10 mouse cellular contexts compared by ENCODE assay signal in the genomic region with DNA sequence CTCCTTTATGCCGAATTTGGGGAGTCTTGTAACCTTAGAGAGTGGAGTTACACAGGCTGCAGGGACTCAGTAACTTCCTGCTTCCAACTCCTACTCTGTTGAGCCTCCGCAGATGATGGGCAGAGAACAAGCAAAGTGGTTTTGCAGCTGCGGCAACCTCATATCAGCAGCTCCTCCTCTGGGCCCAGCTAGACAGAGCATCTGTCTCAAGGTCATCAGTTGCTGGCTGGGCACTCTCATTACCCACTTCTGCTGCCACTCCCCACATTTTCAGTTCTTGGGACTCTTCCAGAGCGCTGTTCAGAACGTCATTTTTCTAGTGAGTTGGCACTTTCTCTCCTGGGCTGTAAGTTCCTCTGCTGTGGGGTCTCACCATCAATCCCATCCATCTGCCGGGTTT. TPM values are rescaled to one million over a fixed set of nuclear protein-coding genes. Genes with fewer than 3 reads are reported as not detected.
DNase-seq lines count a peak whose midpoint lies in the region; ATAC-seq and TF ChIP-seq lines count a peak whose summit lies in the region.
"Had no signal": no experiment of that assay in that cellular context is flagged by ENCODE, and none has a peak within 500 bp of the region (broad histone marks: within the 10 kb centered on the region; RNA-seq: fewer than 3 reads in every experiment).

No protein-coding gene starts in this region.

- H3K4me1 ChIP-seq in lung, postnatal 0 days (ENCODE audit: insufficient read depth, low read depth, low read length): peaks cover 10% of the 10 kb centered on the region; the same call in 1 of the 2 replicates
- H3K4me1 ChIP-seq in forebrain, embryonic 14.5 days (ENCODE audit: control insufficient read depth, insufficient read depth, low read length): peaks cover 32% of the 10 kb centered on the region

- no peaks in the 10 kb centered on the region for H3K27me3 ChIP-seq in lung, postnatal 0 days (replicated peaks; ENCODE audit: insufficient read depth, low read length)
- no peaks in the 10 kb centered on the region for H3K27me3 ChIP-seq in forebrain, embryonic 14.5 days (replicated peaks; ENCODE audit: control insufficient read depth, insufficient read depth, low read length)
- no peaks in the 10 kb centered on the region for H3K27me3 ChIP-seq in myocyte (ENCODE audit: control insufficient read depth, insufficient read depth, insufficient read length)
- H3K27me3 ChIP-seq: liver, embryonic 13.5 days; Patski had no signal

- H3K36me3 ChIP-seq in lung, postnatal 0 days (ENCODE audit: insufficient read depth, low read length): no peaks in the 10 kb centered on the region
- H3K36me3 ChIP-seq in forebrain, embryonic 14.5 days (ENCODE audit: control insufficient read depth, insufficient read depth, low read length): no peaks in the 10 kb centered on the region
- no peaks in the 10 kb centered on the region for H3K36me3 ChIP-seq in myocyte (ENCODE audit: control insufficient read depth, insufficient read depth)
- H3K36me3 ChIP-seq: liver, embryonic 13.5 days had no signal

- H3K4me3 ChIP-seq in lung, postnatal 0 days (ENCODE audit: low read depth, low read length): no peak overlapping the region
- H3K4me3 ChIP-seq in forebrain, embryonic 14.5 days (ENCODE audit: low read depth, low read length): no peak overlapping the region
- H3K4me3 ChIP-seq in myocyte: peak overlapping the region; percentile 10
- H3K4me3 ChIP-seq: liver, embryonic 13.5 days had no signal

- 39% methylated on average over 6 of the region's 6 CpGs for WGBS in lung, postnatal 0 days
- 47% methylated on average over 6 of the region's 6 CpGs for WGBS in forebrain, embryonic 14.5 days

- no peak overlapping the region for H3K27ac ChIP-seq in lung, postnatal 0 days (ENCODE audit: low read length)
- H3K27ac ChIP-seq in forebrain, embryonic 14.5 days (ENCODE audit: low read depth, low read length): no peak overlapping the region
- H3K27ac ChIP-seq: liver, embryonic 13.5 days had no signal

- peaks cover 71% of the 10 kb centered on the region for H3K79me2 ChIP-seq in myocyte (ENCODE audit: control insufficient read depth, insufficient read depth)

- no peaks in the 10 kb centered on the region for H3K9me3 ChIP-seq in lung, postnatal 0 days (ENCODE audit: low read length)
- no peaks in the 10 kb centered on the region for H3K9me3 ChIP-seq in forebrain, embryonic 14.5 days (replicated peaks; ENCODE audit: control insufficient read depth, low read length)
- H3K9me3 ChIP-seq: liver, embryonic 13.5 days had no signal

- TF ChIP-seq CTCF in lung, postnatal 0 days (IDR thresholded peaks at IDR 0.05): no peak

- no peak; the same call in 1 of the 2 replicates for ATAC-seq in lung, postnatal 0 days
- ATAC-seq in forebrain, embryonic 14.5 days: no peak

- H3ac ChIP-seq in myocyte (ENCODE audit: control insufficient read depth, insufficient read length): no peak overlapping the region

- no peak overlapping the region for H3K9ac ChIP-seq in lung, postnatal 0 days (replicated peaks; ENCODE audit: low read depth)
- H3K9ac ChIP-seq in forebrain, embryonic 14.5 days (ENCODE audit: low read length): no peak overlapping the region
- H3K9ac ChIP-seq: liver, embryonic 13.5 days had no signal

- TF ChIP-seq EP300 in lung, postnatal 0 days (IDR thresholded peaks at IDR 0.05): no peak

- peak; percentile 29 for TF ChIP-seq POLR2A in myocyte (IDR thresholded peaks at IDR 0.05; ENCODE audit: insufficient read length, low read depth)

- H3K4me2 ChIP-seq in lung, postnatal 0 days (replicated peaks; ENCODE audit: low read depth, low read length): no peak overlapping the region
- no peak overlapping the region for H3K4me2 ChIP-seq in forebrain, embryonic 14.5 days (ENCODE audit: low read length)
- peak overlapping the region; percentile 93 for H3K4me2 ChIP-seq in myocyte (ENCODE audit: low read depth)
- H3K4me2 ChIP-seq: liver, embryonic 13.5 days had no signal

- DNase-seq in lung, postnatal 10 days: peak; percentile 31
- DNase-seq in lung, postnatal 0 days (ENCODE audit: low spot score): no peak
- peak; percentile 37 for DNase-seq in forebrain, embryonic 14.5 days (ENCODE audit: low spot score)
- peak; percentile 57 for DNase-seq in kidney, adult 11 months
- no peak for DNase-seq in lung, postnatal 36 days
- DNase-seq in gastrocnemius, adult 18-20 months (ENCODE audit: low spot score): no peak
- DNase-seq in layer of hippocampus, adult 9-11 months: no peak
- DNase-seq: liver, embryonic 13.5 days had no signal

TF ChIP-seq in myocyte, 11 proteins besides CTCF, POLR2A, EP300 and RAD21:
- TF ChIP-seq CEBPB (IDR thresholded peaks at IDR 0.05; ENCODE audit: insufficient read depth, poor library complexity, severe bottlenecking) (no peak), MYOD1 (IDR thresholded peaks at IDR 0.05; ENCODE audit: control insufficient read depth in 1 of 3, insufficient read length in 2 of 3, low read depth in 2 of 3) (peak in 2 of 3 experiments; percentile 69 to 81), SRF (IDR thresholded peaks at IDR 0.05; ENCODE audit: control insufficient read depth, insufficient read length, low read depth) (no peak), USF1 (IDR thresholded peaks at IDR 0.05; ENCODE audit: low read depth) (no peak), E2F4 (IDR thresholded peaks at IDR 0.05; ENCODE audit: insufficient read depth) (no peak), MYOG (IDR thresholded peaks at IDR 0.05; ENCODE audit: control insufficient read depth in 1 of 3, insufficient read depth in 1 of 3, insufficient read length in 2 of 3, low read depth in 2 of 3) (peak in 1 of 3 experiments; percentile 75), TCF12 (IDR thresholded peaks at IDR 0.05; ENCODE audit: insufficient read depth, poor library complexity, severe bottlenecking) (no peak), MAX (IDR thresholded peaks at IDR 0.05; ENCODE audit: low read depth) (no peak)

RNA-seq across cellular contexts. Expression of a gene that starts 24.6 kb away (rescaled TPM):
- 12.2 and 14.2 TPM in 2 replicates for polyA plus RNA-seq in lung, postnatal 0 days (2015; fragmentation: Nextera tagmentation; extraction: Ambion mirVana)
- 17.8 and 20.8 TPM in 2 replicates for polyA plus RNA-seq in forebrain, embryonic 14.5 days (2014; fragmentation: Nextera tagmentation; extraction: Ambion mirVana)
- 27.7 TPM for polyA plus RNA-seq in myocyte (2012; fragmentation: generic; extraction: Trizol)
- total RNA-seq in gastrocnemius, adult 18-20 months (2021): 10 to 100 TPM; 10.4 to 12.7 TPM

Comparison
In these comparisons a context has a peak if more than half of its experiments do, and no peak if none do; other contexts are left out.
1. DNase-seq: peak in lung, postnatal 10 days (single experiment), forebrain, embryonic 14.5 days (single experiment) and kidney, adult 11 months (single experiment); none in lung, postnatal 0 days (single experiment), lung, postnatal 36 days (single experiment), gastrocnemius, adult 18-20 months (single experiment) and layer of hippocampus, adult 9-11 months (single experiment).